Mouse (Mus musculus): ENCODE measurements around the gene Nfe2l2. TPM values are rescaled to one million over a fixed set of nuclear protein-coding genes. Genes with fewer than 3 reads are reported as not detected.
A peak's percentile ranks its signal among the peaks of the same experiment; 100 is the strongest.

Gene Nfe2l2
- total and polyA plus RNA-seq, 2 experiments from 2014 or later, result 8.9 to 11.3 TPM

DNA sequence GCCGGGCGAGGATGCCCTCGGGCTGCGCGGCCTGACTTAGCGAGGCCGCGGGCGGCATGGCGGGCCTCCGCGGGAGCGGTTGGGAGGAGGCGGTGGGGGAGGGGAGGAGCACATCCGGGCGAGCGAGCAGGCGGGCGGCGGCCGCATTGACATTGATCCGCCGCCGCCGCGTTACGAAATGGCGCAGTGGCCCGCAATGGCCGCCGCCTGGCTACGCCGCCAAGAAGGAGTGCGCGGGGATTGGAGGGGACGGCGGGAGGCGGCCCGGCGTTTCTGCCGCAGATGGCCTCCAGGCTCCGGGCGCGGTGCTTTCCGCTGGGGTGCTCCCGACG is 44.8 kb downstream of the Nfe2l2 start:
- Histone ChIP-seq H3K4me1 (ENCODE audit: insufficient read depth, low read length) (peaks cover 11% of the 10 kb centered on the region), H3K36me3 (ENCODE audit: insufficient read depth, low read length) (peaks cover 8% of the 10 kb centered on the region; the same call in 1 of the 2 replicates), H3K27ac (ENCODE audit: low read depth, low read length) (peak overlapping the region; percentile 100), H3K27me3 (ENCODE audit: insufficient read depth, low read length) (no peaks in the 10 kb centered on the region), H3K9me3 (ENCODE audit: low read length) (no peaks in the 10 kb centered on the region), H3K4me2 (ENCODE audit: low read depth, low read length, poor library complexity, severe bottlenecking) (peak overlapping the region; percentile 71), H3K4me3 (ENCODE audit: low read depth, low read length) (peak overlapping the region; percentile 91), H3K9ac (replicated peaks; ENCODE audit: low read length, poor library complexity, severe bottlenecking) (peak overlapping the region; percentile 98)
- peak; percentile 23; the same call in 1 of the 2 replicates for TF ChIP-seq CTCF (IDR thresholded peaks at IDR 0.05)
- WGBS, result 0% methylated on average over 38 of the region's 47 CpGs
- ATAC-seq (ENCODE audit: low FRiP score) (peak; percentile 82), DNase-seq (ENCODE audit: low spot score) (peak; percentile 91)

DNA sequence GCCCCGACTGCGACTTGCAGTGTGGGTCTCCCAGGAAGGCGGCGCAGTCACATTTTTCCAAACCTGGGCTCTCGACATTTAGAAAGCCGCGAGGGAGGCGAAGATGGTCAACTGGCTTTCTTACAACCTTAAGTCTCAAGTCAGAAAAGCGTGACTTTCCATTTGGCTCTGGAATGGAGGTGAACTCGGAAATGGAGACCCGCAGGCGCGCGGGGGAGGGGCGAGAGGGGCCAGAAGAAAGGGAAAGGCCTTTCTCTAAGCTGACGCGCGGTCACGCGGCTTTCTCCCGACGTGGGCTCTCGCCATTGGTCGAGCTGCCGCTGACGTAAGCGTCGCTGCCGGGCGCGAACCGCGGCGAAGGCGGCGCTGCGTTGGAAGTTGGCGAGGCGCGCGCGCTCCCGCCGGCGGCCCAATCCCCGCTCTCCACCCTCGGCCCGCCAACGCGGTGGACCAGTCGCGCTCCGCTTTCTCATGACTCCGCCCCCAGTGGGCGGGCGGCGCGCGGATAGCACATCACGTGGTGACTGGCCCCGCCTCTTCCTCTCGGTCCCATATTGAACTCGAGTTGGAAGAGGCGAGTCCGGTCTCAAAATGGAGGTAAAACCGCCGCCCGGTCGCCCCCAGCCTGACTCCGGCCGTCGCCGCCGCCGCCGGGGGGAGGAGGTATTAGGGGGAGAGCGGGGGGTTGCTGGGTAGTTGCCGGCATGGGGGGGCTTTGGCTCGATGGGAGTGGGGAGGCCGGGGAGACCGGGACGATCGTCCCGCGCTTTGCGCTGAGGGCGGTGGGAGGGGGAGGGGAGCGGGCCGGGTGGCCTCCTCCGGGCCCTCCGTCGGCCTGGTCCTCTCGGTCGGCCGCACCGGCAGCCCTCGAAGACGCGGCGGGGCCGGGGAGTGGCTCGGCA is 45.5 kb downstream of the Nfe2l2 start, which contains the start of gene Hnrnpa3:
TSS of gene Hnrnpa3 (plus strand) at position 535 of the 902 bp plus-strand sequence.
- peaks cover 11% of the 10 kb centered on the region for H3K4me1 ChIP-seq (ENCODE audit: insufficient read depth, low read length)
- TF ChIP-seq CTCF (IDR thresholded peaks at IDR 0.05), result peak; percentile 23; the same call in 1 of the 2 replicates
- H3K4me2 ChIP-seq (ENCODE audit: low read depth, low read length, poor library complexity, severe bottlenecking), result peak within 1 kb of the TSS; percentile 71
- no peaks in the 10 kb centered on the region for H3K27me3 ChIP-seq (ENCODE audit: insufficient read depth, low read length)
- ATAC-seq (ENCODE audit: low FRiP score) (peak; percentile 96), DNase-seq (ENCODE audit: low spot score) (peak; percentile 99)
- under 1% methylated on average over 80 of the region's 102 CpGs for WGBS
- peak within 1 kb of the TSS; percentile 91 for H3K4me3 ChIP-seq (ENCODE audit: low read depth, low read length)
- peak within 1 kb of the TSS; percentile 98 for H3K9ac ChIP-seq (replicated peaks; ENCODE audit: low read length, poor library complexity, severe bottlenecking)
- no peaks in the 10 kb centered on the region for H3K9me3 ChIP-seq (ENCODE audit: low read length)
- H3K27ac ChIP-seq (ENCODE audit: low read depth, low read length), result peak within 1 kb of the TSS; percentile 100
- H3K36me3 ChIP-seq (ENCODE audit: insufficient read depth, low read length), result peaks cover 4% of the 10 kb centered on the region; the same call in 1 of the 2 replicates

DNA sequence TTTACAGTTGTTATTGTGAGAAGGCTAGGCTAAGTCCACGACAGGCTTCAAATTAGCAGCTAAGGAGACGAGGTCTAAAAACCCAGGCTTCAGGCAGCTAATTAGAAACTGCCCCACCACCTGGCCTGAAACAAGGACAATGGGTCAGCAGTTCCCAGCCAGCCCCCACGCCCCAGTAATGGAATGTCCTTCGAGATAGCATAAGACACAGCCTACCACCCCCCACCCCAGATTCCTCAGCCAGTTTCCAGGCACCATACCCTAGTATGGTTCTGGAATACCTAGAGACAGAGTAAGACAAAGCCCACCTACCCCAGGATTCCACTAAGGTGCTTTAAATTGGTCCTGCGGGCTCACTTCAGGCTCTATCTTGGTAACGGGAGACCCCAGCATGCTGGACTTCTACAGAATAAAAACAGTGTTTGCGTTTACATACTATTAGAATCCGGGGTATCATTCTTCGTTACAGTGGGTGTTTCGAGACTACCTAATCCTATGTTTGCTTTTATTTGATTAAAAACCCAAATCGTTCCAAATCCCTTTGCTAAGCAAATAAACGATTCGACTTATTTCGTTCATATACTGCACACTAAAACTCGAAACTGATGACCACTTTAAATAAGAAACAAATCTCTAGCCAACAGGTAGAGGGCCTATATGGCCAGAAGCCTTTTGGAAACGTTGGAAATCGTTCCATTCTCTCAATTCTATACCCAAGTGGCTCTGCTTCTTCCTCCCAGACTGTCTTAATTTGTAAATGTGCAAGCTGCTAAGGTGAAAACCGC is 46.3 kb downstream of the Nfe2l2 start:
- ATAC-seq (ENCODE audit: low FRiP score) (no peak), DNase-seq (ENCODE audit: low spot score) (no peak)
- Histone ChIP-seq H3K9me3 (ENCODE audit: low read length) (no peaks in the 10 kb centered on the region), H3K27me3 (ENCODE audit: insufficient read depth, low read length) (no peaks in the 10 kb centered on the region), H3K36me3 (ENCODE audit: insufficient read depth, low read length) (no peaks in the 10 kb centered on the region), H3K27ac (ENCODE audit: low read depth, low read length) (peak overlapping the region; percentile 100), H3K4me2 (ENCODE audit: low read depth, low read length, poor library complexity, severe bottlenecking) (peak overlapping the region; percentile 65), H3K4me1 (ENCODE audit: insufficient read depth, low read length) (peaks cover 11% of the 10 kb centered on the region), H3K9ac (replicated peaks; ENCODE audit: low read length, poor library complexity, severe bottlenecking) (peak overlapping the region; percentile 90), H3K4me3 (ENCODE audit: low read depth, low read length) (peak overlapping the region; percentile 91)
- WGBS, result 2% methylated on average over 18 of the region's 18 CpGs
- TF ChIP-seq CTCF (IDR thresholded peaks at IDR 0.05), result no peak; the same call in 1 of the 2 replicates

DNA sequence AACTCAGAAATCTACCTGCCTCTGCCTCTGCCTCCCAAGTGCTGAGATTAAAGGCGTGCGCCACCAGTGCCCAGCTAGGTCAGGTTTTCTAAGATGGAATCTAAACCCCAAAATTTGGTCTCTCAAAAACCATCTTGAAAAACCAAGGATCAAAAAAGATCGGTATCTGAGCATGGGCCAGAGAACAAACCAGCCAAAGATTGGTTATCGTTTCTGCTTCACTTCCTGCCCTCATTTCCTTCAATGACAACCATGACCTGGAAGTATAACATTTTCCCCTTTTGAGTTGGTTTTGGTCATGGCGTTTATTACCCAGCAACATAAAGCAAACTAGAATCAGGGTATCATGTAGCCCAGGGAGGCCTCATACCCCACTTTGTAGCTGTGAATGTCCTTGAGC is 47.5 kb downstream of the Nfe2l2 start:
- no peak for ATAC-seq (ENCODE audit: low FRiP score)
- no peak for TF ChIP-seq CTCF (IDR thresholded peaks at IDR 0.05)
- no peaks in the 10 kb centered on the region for H3K36me3 ChIP-seq (ENCODE audit: insufficient read depth, low read length)
- no peak overlapping the region for H3K4me2 ChIP-seq (ENCODE audit: low read depth, low read length, poor library complexity, severe bottlenecking)
- no peaks in the 10 kb centered on the region for H3K27me3 ChIP-seq (ENCODE audit: insufficient read depth, low read length)
- peaks cover 11% of the 10 kb centered on the region for H3K4me1 ChIP-seq (ENCODE audit: insufficient read depth, low read length)
- H3K9ac ChIP-seq (replicated peaks; ENCODE audit: low read length, poor library complexity, severe bottlenecking), result no peak overlapping the region
- no peak overlapping the region for H3K4me3 ChIP-seq (ENCODE audit: low read depth, low read length)
- H3K27ac ChIP-seq (ENCODE audit: low read depth, low read length), result no peak overlapping the region; the same call in 1 of the 2 replicates
- WGBS, result 91% methylated on average over 5 of the region's 5 CpGs
- no peaks in the 10 kb centered on the region for H3K9me3 ChIP-seq (ENCODE audit: low read length)
- no peak for DNase-seq (ENCODE audit: low spot score)

DNA sequence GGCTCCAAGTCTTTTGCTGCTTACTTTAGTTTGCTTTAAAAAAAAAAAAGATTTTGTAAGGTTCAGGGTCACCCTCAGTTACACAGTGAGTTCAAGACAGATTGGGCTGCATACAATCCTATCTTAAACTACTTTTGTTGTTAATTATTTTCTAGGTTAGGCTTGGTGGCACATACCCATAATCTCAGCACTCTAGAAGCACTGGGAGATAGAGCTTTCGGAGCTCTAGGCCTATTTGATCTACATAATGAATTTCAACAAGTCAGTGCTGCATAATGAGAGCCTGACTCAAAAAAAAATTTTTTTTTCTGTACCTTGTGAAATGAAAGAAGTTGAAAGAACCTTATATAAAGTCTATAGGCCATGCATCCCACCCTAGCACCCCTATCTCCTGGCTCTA is 49.8 kb downstream of the Nfe2l2 start:
- Histone ChIP-seq H3K4me2 (ENCODE audit: low read depth, low read length, poor library complexity, severe bottlenecking) (no peak overlapping the region), H3K27me3 (ENCODE audit: insufficient read depth, low read length) (no peaks in the 10 kb centered on the region), H3K4me1 (ENCODE audit: insufficient read depth, low read length) (peaks cover 4% of the 10 kb centered on the region; the same call in 1 of the 2 replicates), H3K9me3 (ENCODE audit: low read length) (no peaks in the 10 kb centered on the region), H3K27ac (ENCODE audit: low read depth, low read length) (no peak overlapping the region), H3K4me3 (ENCODE audit: low read depth, low read length) (no peak overlapping the region), H3K36me3 (ENCODE audit: insufficient read depth, low read length) (no peaks in the 10 kb centered on the region), H3K9ac (replicated peaks; ENCODE audit: low read length, poor library complexity, severe bottlenecking) (no peak overlapping the region)
- no peak for DNase-seq (ENCODE audit: low spot score)
- TF ChIP-seq CTCF (IDR thresholded peaks at IDR 0.05), result no peak
- 61% methylated on average over 1 of the region's 1 CpGs for WGBS
- ATAC-seq (ENCODE audit: low FRiP score), result no peak

Data from midbrain, postnatal 0 days (tissue).